Mouse (Mus musculus) C2C12 (cell line): Measurements from ENCODE around the gene Ppargc1a. TPM values are rescaled to one million over a fixed set of nuclear protein-coding genes. Genes with fewer than 3 reads are reported as not detected.

Source experiments
- H3K27me3 ChIP-seq: one replicate; pipeline ENCODE4 v1.6.1; 2011; ENCODE audit not compliant: control insufficient read depth, insufficient read depth, insufficient read length
- H3K36me3 ChIP-seq: one replicate; pipeline ENCODE4 v1.6.1; 2011; ENCODE audit not compliant: control insufficient read depth, insufficient read depth
- H3K4me3 ChIP-seq: one replicate; pipeline ENCODE4 v1.5.1; 2011; ENCODE audit warnings: mild to moderate bottlenecking, control low read depth; ENCODE audit not compliant: poor library complexity, insufficient read depth, severe bottlenecking
- H3K79me2 ChIP-seq: one replicate; pipeline ENCODE4 v1.6.1; 2011; ENCODE audit not compliant: control insufficient read depth, insufficient read depth
- H3K79me3 ChIP-seq: one replicate; pipeline ENCODE4 v1.6.1; 2011; ENCODE audit warnings: low read depth, control low read depth
- H3ac ChIP-seq: one replicate; pipeline ENCODE3; 2011; ENCODE audit warnings: low read depth; ENCODE audit not compliant: control insufficient read depth, insufficient read length
- CEBPB ChIP-seq: IDR thresholded peaks from one replicate; pipeline ENCODE4 v1.6.1; 2011; ENCODE audit warnings: low read depth, mild to moderate bottlenecking, control low read depth, moderate library complexity
- CTCF ChIP-seq: IDR thresholded peaks from one replicate; pipeline ENCODE4 v1.5.1; 2011; ENCODE audit not compliant: control insufficient read depth, insufficient read depth, insufficient read length
- FOSL1 ChIP-seq: IDR thresholded peaks from one replicate; pipeline ENCODE4 v1.8.0; 2011; ENCODE audit warnings: mild to moderate bottlenecking, low read length; ENCODE audit not compliant: poor library complexity, insufficient read depth, severe bottlenecking
- MAX ChIP-seq: IDR thresholded peaks from one replicate; pipeline ENCODE4 v1.6.1; 2011; ENCODE audit warnings: mild to moderate bottlenecking, control low read depth
- MYOD1 ChIP-seq: IDR thresholded peaks from one replicate; pipeline ENCODE4 v1.6.1; 2011; ENCODE audit warnings: low read depth; ENCODE audit not compliant: control insufficient read depth, insufficient read length
- MYOG ChIP-seq: IDR thresholded peaks from one replicate; pipeline ENCODE4 v1.6.1; 2011; ENCODE audit not compliant: control insufficient read depth, insufficient read length; ENCODE audit errors: extremely low read depth
- USF1 ChIP-seq: IDR thresholded peaks from one replicate; pipeline ENCODE4 v1.6.1; 2011; ENCODE audit warnings: low read depth, mild to moderate bottlenecking, control low read depth, moderate library complexity
- polyA plus RNA-seq: library from polyadenylated mRNA; unstranded; fragments of >200 nt; fragmentation: generic; extraction: Trizol; gene quantifications from one replicate; pipeline ENCODE4 v1.2.1, GENCODE M21; 2012; ENCODE audit warnings: missing spikeins

The Ppargc1a gene
- polyA plus RNA-seq, 1 experiment = 0.25 TPM

DNA sequence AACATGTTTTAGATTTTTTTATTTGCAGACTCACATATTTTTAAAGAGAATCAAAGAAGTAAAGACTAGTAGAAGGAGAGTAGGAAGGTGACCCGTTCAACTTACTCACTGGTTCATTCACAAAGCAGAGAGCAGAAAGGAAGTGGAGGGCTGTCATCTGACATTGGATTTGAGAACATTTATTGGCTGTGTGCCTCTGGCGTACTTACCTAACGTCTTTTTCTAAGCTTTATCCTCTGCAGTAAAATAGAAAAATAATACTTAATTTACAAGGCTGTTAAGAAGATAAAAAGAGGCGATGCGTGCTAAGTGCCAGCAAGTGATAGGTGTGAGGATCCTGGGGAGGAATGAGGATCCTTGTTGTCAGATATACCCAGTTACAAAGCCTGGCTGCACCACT is 24.7 kb upstream of the Ppargc1a start:
- no peak overlapping the region for H3K4me3 ChIP-seq
- no peaks in the 10 kb centered on the region for H3K79me3 ChIP-seq
- TF ChIP-seq USF1 (no peak), MYOG (no peak), MYOD1 (no peak), CTCF (no peak), FOSL1 (no peak), CEBPB (no peak), MAX (no peak)
- H3K27me3 ChIP-seq = no peaks in the 10 kb centered on the region
- no peak overlapping the region for H3ac ChIP-seq
- H3K79me2 ChIP-seq = no peaks in the 10 kb centered on the region
- H3K36me3 ChIP-seq = no peaks in the 10 kb centered on the region

DNA sequence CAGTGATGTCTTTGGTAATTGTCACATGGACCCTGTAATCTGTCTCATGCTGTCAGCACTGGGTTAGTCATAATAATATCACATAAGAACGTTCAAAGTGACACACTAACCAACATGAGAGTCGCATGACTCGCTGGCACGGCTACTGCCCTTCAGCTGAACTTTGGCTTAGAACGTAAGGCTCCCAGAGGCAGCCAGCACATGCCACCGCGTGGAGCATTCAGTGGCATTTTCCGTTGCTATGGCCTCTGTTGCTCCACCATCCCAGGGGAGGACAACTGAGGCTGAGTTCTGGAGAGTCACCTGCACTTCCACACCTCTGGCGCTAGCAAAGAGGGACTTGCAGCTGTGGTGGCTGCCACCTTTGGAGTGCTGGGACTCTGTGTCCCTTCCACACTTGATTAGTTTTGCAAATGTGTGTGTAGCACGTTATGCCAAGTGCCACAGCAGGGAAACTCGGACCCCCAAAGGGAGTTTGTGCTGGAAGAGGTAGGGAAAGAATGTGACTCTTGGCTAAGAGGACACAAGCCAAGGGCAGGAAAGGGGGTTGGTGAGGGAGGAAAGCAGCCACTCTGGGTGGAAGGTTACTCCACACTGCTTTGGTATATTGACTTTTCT is 24.1 kb upstream of the Ppargc1a start:
- no peaks in the 10 kb centered on the region for H3K79me3 ChIP-seq
- no peaks in the 10 kb centered on the region for H3K36me3 ChIP-seq
- H3K27me3 ChIP-seq = no peaks in the 10 kb centered on the region
- no peak overlapping the region for H3ac ChIP-seq
- H3K79me2 ChIP-seq = no peaks in the 10 kb centered on the region
- no peak for TF ChIP-seq CTCF
- no peak for TF ChIP-seq MYOD1
- TF ChIP-seq MYOG = no peak
- no peak for TF ChIP-seq FOSL1
- H3K4me3 ChIP-seq = no peak overlapping the region

DNA sequence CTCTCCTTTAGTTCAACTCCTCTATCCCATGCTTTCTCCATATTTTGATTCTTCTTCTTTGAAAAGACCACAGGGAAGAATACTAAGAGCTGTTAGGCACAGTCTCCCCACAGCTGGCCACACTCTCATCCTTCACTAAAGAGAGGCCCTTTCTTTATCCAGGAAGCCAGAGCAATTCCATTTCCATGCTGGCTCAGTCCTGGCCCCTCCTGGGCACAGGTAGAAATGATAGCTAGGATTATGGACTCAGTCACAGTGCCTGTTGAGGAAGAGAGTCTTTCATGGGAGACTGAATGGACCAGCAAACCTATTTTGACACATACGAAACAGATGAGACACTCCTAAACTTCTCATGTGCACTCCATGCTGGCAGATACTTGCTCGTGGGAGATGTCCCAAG is 18.7 kb upstream of the Ppargc1a start:
- H3K79me2 ChIP-seq = no peaks in the 10 kb centered on the region
- H3K79me3 ChIP-seq = no peaks in the 10 kb centered on the region
- H3K4me3 ChIP-seq = no peak overlapping the region
- TF ChIP-seq USF1 (no peak), MYOG (no peak), MAX (no peak), FOSL1 (no peak), CTCF (no peak), MYOD1 (no peak), CEBPB (no peak)
- H3K36me3 ChIP-seq = no peaks in the 10 kb centered on the region
- H3K27me3 ChIP-seq = no peaks in the 10 kb centered on the region
- H3ac ChIP-seq = no peak overlapping the region

DNA sequence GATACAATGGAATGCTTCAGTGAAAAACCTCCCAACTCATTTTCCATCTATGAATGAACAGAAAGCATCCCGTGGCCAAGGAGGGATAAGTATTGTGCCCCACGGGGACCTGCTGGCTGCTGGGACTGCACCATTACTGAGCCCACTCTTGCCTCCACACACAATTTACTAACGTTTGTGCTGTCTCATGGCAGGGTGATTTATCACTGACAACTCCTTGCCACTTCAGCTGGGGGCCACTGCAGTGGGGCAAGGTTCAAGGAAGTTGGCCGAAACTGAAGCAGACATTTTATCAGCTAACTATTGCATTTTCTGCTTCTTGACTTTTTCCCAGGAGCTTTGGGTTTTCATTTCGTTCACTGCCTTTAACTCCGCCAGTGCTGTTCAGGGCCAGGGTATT is 17.5 kb upstream of the Ppargc1a start:
- Histone ChIP-seq H3K4me3 (no peak overlapping the region), H3K79me3 (no peaks in the 10 kb centered on the region), H3K27me3 (no peaks in the 10 kb centered on the region), H3K36me3 (no peaks in the 10 kb centered on the region), H3K79me2 (no peaks in the 10 kb centered on the region), H3ac (no peak overlapping the region)
- TF ChIP-seq MAX (no peak), MYOD1 (no peak), FOSL1 (no peak), MYOG (no peak), CTCF (no peak), USF1 (no peak)

DNA sequence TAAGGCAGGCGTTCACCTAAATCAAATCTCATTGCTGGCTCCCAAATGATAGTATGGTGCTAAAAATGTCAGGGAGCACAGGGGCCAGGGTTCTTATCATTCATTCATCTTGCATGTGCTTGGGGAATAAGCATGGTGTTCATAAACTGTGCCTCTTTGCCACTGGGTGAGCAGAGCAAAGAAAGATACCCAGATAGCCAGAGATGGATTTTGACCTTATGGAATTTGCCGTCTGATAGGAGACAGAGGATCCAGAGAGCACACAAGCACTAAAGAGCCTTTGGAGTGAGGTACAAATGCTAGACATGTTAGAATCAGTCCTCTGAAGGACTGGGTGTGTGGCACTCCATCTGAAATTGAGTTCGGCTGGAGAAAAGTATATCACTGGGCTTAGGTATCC is 16.7 kb upstream of the Ppargc1a start:
- H3K79me2 ChIP-seq = no peaks in the 10 kb centered on the region
- H3K27me3 ChIP-seq = no peaks in the 10 kb centered on the region
- H3ac ChIP-seq = no peak overlapping the region
- TF ChIP-seq MYOD1 (no peak), MYOG (no peak), CTCF (no peak)
- H3K4me3 ChIP-seq = no peak overlapping the region
- no peaks in the 10 kb centered on the region for H3K79me3 ChIP-seq
- H3K36me3 ChIP-seq = no peaks in the 10 kb centered on the region

DNA sequence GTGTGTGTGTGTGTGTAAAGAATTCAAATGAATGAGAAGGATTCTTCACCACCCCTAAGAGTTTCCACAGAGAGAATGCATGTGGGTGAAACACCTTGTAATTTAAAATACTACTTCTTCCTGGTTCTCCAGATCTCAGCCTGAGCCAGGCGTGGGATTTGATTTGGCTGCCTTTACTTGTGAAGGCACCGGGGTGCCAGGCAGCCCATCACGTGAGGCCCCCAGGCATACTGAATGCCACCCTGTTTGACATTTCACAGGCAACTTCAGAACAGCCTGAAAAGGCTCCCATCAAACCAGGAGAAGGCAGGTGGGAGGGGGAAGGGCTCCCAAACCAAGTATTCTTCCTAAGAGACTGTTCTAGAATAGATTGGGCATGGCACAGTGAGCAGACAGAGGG is 16.1 kb upstream of the Ppargc1a start:
- Histone ChIP-seq H3K36me3 (no peaks in the 10 kb centered on the region), H3K79me3 (no peaks in the 10 kb centered on the region), H3K4me3 (no peak overlapping the region), H3K79me2 (no peaks in the 10 kb centered on the region), H3K27me3 (no peaks in the 10 kb centered on the region), H3ac (no peak overlapping the region)
- no peak for TF ChIP-seq MYOD1
- no peak for TF ChIP-seq USF1
- TF ChIP-seq CTCF = no peak
- no peak for TF ChIP-seq FOSL1
- no peak for TF ChIP-seq CEBPB
- no peak for TF ChIP-seq MAX
- no peak for TF ChIP-seq MYOG
